Mouse (Mus musculus) kidney, postnatal 10 days (tissue): ENCODE measurements around the gene Cux2.
"Not testable (repeated sequence)": the region's sequence is repeated elsewhere in the genome, so short reads cannot be mapped to it uniquely, and the experiment has no call there.

Experiments
- DNase-seq: peaks from one replicate; pipeline ENCODE4 v3.0.0; 2021; ENCODE audit warnings: mixed read lengths

Cux2 gene

GRCm38 (mm10) chr5:121856740-121857139 is 193.2 kb downstream of the Cux2 start:
- DNase-seq, result no peak

DNA sequence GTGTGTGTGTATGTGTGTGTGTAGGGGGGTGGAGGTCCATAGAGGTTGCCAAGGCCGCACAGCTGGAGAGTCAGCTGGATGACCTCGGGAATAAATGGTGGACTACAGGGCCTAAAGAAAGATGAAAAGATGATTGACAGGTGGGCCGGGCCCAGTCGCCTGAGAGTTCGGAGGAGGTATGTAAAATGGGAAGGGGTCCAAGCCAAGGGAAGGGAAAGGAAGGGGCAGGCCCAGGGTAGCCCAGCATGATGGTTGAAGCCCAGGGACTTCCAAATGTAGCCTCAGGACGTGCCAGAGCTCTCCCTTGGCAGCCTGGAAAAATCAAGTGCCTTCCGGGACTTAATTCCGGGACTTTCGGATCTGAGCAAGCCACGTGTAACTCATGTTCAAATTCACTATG is 195.1 kb downstream of the Cux2 start:
- no peak for DNase-seq

GRCm38 (mm10) chr5:121853368-121854051 is 196.4 kb downstream of the Cux2 start:
- DNase-seq, result peak; percentile 69

DNA sequence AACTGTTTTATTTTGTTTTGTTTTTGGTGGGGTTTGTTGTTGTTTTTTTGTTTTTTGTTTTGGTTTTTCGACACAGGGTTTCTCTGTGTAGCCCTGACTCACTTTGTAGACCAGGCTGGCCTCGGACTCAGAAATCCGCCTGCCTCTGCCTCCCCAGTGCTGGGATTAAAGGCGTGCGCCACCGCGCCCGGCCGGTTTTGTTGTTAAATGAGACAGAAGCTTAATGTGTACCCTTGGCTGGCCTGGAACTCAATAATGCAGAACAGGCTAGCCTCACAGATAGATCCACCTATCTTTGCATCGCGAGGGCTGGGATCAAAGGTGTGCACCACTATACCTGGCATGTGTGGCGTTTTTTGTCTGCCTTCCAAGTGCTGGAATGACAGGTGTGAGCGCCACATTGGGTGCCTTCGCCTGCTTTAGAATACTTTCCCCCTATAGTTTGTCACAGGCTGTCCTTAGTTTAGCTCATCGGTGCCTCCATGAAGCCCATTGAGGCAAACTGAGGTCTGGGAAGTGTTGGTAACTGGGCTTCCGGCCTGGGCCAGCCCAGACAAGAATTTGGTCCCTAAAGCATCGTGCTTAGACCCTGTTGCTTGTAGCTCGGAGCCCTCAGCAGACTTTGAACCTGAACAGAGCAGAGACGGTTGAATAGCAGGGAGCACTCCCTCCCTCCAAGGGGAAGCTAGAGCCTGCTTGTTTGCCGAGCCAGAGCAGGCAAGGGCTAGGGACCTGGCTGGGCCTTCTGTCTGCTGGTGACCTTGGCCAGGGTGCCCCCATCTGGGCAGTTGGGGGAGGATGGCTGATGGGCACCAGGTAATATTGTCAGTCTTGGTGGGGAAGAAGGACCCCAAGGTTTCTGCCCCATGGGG is 200.2 kb downstream of the Cux2 start:
- DNase-seq, result peak; percentile 55

GRCm38 (mm10) chr5:121848743-121849142 is 201.2 kb downstream of the Cux2 start, which contains the start of gene Pheta1:
Gene Pheta1, plus strand, starts transcription at chr5:121848984.
- DNase-seq, result peak; percentile 96

GRCm38 (mm10) chr5:121848035-121848519 is 201.8 kb downstream of the Cux2 start:
- DNase-seq, result peak; percentile 72

DNA sequence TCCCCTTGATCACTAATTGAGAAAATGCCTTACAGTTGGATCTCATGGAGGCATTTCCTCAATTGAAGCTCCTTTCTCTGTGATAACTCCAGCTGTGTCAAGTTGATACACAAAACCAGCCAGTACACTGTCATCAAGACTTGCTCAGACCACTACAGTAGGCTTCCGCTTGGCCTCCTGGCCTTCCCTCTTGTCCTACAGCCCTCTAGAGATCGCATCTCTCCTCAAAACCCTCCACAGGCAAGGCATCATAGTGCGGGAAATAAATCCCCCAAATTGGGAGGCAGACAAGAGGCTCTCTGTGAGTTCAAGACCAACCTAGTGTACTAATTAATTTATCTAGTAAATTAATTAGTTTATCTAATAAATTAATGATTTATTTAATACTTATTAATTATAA is 202.6 kb downstream of the Cux2 start:
- DNase-seq, result not testable (repeated sequence)

- no peak for DNase-seq
These were observed 203.6 kb downstream of the Cux2 start for GRCm38 (mm10) chr5:121846322-121846721.

DNA sequence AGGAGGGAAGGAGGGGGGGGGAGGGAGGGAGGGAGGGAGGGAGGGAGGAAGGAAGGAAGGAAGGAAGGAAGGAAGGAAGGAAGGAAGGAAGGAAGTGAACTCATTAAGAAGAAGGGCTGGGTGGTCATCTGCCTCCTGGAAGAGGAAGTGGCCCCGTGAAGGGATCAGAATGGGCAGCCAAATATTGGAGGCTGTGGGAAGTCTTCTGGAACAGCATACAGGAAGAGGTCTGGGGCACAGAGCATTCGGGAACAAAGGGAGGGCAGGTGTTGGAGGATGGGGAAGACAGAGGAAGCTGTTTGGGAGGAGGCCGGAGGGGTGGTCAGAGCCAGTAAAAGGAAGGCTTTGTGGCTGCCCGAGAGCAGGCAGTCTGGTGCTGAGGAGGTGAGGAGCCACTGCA is 204.5 kb downstream of the Cux2 start:
- DNase-seq, result no peak

DNA sequence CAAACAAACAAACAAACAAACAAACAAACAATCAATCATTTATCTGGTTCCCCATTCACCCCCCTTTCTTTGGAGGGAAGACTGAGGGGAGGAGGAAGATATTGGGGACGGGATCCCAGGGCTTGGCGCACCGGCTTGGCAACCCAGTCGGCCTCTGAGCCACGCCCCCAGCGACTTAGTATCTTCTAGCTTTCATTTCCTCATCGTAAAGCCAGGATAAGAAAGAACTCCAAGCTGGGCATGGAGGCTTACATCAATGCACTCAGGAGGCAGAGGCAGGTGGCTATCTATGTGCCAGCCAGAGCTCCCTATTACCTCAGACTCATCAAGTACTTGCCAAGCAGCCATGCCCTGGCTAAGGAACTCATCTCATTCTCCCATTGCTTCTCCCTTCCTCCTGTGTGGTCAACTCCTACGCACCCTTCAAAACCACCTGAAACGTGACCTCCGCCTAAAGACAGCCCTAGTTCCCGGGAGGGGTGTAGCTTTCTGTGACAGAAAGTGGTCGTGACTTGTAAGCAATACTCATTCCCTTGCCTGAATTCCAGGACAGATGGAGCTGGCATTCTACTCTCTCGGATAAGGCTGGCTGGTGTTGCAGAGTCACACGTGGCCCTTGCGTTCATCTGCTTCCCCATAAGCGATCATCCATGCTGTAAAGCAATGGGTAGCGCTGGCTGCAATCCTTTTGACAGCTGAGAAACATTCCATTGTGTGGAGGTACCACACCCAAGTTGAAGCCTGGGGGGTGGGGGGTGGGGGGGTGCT is 206.6 kb downstream of the Cux2 start:
- DNase-seq, result peak; percentile 61

DNA sequence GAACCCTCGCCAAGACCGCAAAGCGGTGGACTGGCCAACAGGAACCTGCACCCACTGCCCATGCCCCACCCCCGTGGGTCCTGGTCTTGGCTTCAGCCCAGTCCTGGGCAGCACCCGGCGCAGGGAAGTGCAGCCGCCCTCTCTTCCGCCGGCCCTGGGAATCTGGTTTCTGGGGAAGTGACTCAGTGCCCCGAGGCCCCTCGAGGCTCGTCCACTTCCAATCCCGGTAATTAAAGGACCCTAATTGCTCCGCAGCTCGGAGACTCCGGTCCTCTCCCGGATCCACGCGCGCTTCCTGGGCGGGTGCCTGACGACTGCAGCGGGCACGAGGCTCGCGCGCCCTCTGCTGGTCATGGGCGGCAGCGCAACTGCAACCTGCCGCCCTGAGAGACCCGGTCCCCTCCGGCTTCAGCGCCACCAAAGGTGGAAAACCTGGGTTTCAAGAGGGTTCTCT is 207.2 kb downstream of the Cux2 start:
- peak; percentile 92 for DNase-seq

DNA sequence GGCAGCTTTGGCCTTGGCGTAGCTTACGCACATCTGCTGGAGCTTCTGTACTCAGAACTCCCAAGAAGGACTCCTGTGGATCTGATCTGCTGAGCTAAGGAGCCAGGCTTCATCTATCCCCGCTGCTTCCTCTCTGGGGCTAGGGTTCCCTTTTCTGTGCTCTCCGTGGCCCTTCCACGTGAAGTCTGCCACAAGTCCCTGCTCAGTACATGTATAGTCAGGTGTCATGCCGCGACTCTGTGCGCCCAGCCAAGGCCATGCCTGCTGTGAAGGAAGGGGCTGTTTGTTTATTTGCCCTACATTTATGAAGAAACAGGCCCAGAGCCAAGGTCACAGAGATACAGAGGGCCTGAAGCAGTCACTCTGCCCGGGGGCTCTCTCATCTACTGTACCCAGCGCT is 207.9 kb downstream of the Cux2 start:
- no peak for DNase-seq

DNA sequence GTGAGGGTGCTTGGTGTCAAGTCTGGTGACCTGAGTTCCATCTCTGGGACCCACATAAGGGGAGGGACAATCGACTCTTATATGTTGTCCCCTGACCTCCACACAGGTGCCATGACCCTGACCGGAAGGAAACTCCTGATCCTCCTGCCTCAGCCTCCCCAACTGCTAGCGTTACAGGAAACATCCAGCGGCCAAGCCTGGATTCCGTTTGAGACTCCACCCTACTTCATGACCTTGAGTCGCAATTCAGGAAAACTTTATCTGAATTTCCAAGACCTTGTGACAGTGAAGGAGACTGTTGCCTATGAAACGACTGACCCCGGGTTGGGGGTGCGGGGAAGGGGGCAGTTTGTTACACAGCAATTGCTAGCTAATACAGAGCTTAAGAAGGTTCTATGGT is 208.4 kb downstream of the Cux2 start:
- DNase-seq, result no peak

GRCm38 (mm10) chr5:121839128-121839473 is 210.8 kb downstream of the Cux2 start:
- no peak for DNase-seq

DNA sequence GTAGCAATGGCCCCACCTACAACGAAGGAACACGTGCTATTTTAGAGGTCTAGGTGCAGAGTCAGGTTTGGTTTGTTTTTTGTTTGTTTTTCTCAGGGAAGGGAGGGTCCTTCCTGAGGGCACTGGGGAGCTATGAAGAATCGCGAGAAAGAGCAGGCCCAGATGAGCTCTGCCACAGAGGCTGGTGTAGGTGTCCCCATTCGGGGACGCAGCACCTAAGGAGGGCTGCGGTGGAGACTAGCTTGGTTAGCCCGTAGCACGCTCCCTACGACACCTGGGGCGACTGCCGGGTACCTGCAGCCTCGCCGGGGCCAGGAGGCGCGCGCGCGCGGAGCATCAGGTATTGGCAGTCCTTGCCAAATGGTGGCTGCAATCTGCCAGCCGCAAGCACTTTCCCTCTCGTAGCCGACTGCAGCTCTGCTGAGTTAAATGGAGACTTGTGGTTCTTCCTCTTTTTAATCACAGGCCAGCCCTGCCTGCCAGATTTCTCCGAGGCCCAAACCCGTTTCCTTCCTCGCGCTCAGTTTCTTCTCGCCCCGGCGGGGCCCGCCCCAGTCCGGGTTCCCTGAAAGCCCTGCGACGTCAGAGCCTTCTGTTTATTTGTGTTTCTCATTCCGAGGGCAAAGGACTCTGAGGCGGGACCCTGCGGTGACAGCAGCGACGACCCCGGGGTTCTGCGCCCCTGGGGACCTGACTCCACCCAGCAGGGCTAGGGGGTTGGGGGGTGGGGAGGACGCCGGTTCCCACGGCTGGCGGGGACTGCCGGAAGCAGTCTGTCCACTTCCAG is 211.4 kb downstream of the Cux2 start:
- peak; percentile 83 for DNase-seq

DNA sequence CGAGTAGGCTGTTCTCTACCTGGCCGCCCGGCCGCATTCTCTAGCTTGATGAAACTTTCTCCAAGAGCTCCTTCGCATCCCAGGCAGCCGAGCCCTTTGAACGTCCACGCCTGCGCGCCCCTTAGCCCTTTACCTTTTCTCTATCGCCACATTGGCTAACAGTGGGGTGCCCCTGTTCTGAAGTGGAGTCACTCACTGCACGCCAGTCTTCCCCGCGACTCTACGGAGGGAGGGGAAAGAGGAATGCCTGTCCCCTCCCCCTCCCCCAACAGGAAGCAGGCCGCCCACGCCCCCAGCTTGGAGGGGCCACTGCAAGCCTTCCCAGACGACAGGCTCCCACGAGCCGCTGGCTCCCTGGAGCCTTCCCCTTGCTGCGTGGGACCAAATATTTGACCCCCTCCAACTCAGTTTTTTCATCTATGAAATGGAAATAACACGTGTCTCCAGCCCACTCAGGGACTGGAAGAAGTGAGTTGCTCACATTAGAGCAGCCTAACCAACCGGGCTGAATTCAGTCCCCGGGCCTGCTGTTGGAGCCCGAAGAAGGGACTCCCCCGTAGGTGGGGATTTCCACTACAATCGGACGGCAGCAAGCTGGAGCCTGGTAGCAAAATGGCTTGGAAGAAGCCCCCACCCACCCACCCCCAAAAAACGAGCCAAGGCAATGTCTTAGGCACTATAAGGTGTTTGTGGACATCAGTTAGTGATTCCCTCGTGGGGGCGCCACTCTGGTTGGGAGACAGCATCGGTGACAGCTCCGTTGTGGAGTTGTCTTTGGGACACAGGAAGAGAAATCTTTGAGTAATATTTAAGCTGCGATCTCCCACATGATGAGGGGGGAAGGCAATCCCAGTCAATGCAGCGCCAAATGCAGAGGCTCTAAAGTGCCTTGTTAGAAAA is 212.2 kb downstream of the Cux2 start, which contains the start of gene Sh2b3:
Gene Sh2b3, minus strand, starts transcription at position 206 of the 900 bp plus-strand sequence.
- DNase-seq, result peak; percentile 80

DNA sequence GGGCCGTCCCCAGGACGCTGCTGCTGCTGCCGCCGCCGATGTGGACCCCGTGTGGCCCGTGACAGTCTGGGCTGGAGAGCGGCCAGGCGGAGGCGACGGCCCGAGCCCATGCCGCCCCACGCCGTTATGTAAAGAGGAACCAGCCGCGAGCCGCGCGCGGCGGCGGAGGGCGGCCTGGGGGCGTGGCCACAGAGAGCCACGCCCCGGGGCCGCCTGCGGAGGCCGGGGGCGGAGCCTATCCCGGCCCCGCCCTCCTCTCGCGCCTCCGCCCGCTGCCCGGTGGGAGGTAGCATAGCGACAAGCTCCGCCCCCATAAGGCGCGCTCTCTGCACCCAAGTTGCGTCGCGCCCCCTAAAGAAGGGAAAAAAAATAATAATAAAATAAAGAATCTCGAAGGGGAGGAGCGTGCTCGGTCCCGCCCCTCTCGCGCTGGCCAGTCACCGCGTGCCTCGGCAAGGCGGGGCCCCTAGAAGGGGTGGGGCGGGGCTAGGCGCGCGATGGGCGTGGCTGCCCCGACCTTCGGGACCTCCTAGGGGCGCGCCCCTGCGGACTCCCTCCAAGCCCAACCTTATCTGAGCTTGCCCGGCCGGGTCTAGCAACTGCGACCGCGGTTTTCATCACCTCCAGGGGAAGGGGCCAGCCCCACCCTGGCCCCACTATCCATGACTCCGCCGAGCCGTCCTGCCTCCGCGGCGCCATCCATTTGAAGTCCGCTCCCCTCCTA is 213.0 kb downstream of the Cux2 start:
- DNase-seq, result peak; percentile 97

DNA sequence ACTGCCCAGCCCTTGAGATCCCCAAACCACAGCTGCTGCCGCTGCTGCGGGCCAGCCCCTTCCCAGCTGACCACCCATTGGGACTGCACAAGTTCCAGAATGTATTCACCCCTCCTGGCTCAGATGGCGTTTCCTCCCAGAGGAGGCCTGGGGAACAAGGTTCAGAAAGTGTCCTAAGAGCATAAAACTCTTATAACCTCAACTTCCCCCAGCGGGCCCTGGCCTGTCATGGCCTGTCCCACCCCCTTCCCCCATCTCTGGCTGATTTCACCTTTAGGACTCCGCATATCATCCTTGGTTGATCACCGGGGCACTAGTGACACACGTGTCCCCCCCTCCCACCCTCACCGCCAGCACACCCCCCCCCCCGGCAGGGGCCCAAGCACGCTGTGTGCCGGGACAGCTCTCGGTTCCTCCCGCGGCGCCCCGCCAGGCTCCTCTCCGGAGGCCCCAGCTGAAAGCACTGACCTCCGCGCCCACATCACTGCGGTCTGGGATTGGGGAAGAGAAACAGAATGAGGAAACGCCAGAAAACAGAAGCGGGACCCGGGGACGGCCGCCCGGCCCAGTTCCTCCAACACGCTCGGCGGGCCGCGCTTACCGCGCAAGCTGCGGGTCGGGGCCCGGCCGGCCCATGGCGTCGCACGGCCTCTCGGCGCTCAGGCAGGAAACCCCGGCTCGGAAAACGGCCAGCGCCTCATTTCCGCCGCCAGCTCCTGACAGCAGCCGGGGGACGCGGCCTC is 213.8 kb downstream of the Cux2 start:
- DNase-seq, result peak; percentile 68

DNA sequence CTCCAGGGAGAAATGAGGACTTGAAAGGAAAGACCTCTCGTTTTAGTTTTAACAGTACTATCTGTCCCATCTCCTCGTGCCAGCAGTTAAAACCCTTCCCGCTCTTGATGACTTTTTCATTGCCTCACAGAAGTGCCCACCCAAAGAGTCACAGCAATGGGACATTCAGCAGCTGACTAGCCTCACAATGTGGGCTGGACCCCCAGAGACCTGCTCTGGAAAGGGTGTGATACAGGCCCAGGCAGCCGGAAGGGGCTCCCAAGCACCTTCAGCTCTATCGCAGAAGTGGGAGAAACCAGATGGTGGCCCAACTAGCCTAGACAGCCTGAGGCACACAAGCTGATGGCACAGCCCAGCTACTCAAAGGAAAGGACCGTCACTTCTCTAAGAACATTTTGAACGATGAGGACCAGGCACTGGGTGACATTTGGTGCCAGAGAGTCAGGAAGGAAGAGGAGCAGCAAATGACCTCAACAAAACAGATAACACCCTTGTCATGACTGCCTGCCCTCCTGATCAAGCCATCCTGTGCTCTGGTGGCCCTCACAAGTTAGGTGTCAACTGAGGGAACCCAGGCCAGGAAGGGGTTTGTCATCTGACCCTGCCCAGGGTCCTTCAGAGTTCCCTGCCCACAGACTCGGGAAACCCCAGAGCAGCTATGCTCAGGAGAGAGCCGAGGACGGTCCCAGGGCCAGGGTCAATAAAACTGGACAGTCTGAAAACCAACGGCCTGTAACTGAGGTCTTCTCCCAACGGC is 214.7 kb downstream of the Cux2 start:
- peak; percentile 47 for DNase-seq
